Mouse (Mus musculus) layer of hippocampus, postnatal 25 days (tissue): ENCODE results near the gene Copa. TPM values are rescaled to one million over a fixed set of nuclear protein-coding genes. Genes with fewer than 3 reads are reported as not detected.

Experiments used
- DNase-seq, 2 experiments: peaks; one replicate each; pipeline ENCODE4 v3.0.0; 2022; ENCODE audit warnings: mixed read lengths in 2 of 2, low spot score in 1 of 2; ENCODE audit errors: extremely low spot score in 1 of 2
- total RNA-seq, 2 experiments: library from RNA; stranded (reverse); gene quantifications; 2 replicates each; pipeline ENCODE4 v1.2.3; 2021

The Copa gene
- total RNA-seq, 2 experiments from 2014 or later, result 148 to 149 TPM

DNA sequence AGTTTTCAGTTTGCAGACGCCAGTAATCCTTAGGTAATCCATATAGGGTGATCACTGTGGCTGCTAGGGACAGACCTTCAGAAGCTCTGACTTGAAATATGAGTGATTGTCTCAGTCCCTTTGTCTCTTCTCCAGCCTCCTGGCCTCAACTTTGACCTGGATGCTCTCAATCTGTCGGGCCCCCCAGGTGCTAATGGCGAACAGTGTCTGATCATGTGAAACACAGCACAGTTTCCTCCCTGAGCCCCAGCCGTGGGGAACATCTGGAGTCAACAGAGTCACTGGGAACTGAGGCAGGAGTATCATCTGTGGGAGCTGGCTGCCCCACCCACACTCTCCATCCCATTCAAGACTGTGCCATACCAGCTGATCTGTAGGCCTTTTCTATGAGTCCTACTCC, 51.7 kb downstream of the Copa start:
- DNase-seq, result no peak

DNA sequence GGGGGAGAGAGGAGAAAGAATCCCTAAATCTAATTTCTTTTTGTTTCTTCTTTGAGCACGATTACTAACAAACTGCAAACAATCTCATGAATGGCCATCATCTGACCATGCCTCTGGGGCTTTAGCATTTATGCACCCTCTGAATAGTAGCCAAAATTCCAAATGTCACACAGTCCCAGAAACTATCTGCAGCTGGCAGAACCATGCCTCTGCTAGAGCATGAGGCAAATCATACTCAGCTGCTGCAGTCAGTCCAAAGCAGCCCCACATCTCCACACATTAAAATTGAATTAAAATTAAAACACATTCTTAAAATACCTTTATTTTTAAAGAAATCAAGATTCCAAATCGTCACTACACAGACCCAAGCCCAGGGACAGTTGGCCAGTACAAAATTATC, 57.8 kb downstream of the Copa start:
- DNase-seq, result no peak

DNA sequence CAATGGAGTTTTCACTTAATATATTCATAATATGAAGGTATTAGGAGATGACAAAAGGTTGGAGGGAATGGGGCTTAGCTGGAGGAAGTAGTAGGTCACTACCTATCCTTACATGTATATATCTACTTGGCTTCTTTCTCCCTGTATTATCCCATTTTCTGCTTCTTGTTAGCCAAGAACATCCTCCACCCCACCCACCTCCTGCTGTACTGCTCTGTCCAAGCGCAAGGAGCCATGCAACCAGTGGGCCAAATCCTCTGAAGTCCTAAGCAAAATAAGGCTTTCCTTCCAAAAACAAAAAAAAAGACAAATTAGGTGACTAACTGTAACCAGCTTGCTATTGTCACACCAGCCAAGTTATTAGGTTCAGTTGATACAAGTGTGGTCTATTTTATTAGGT, 58.5 kb downstream of the Copa start:
- DNase-seq, result no peak

DNA sequence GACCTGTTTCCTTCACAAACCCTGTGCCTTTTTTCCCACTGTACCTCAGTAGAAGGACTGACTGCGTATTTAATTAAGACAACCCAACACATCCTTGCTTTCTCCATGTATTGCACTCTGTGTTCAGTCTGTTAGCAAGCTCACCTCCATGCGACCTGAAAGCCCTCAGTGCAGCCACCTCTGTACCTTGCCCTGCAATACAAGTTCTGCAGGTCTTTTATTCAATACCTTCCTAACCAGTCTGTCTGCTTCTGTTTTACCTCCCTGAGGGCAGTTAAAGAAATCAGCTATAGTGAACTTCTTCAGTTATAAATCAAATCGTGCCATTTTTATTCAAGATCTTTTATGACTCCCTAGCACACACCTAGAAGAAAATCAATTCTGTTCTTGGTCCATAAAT, 59.2 kb downstream of the Copa start:
- DNase-seq, result no peak

DNA sequence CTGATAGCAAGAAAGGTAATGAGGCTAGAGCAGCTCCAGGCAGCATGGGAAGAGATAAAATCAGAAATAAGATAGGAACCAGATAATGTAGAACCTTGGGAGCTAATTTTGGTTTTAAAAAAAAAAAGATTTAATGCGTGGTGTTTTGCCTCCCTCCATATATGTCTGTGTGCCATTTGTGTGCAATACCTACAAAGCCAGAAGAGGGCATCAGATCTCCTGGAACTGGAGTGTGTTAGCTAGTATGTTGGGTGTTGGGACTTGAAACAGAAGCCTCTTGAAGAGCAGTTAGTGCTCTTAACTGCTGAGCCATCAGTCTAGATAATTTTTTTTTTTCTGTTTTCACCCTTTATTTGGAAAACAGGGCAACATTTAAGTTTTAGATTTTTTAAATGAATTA, 61.2 kb downstream of the Copa start:
- peak in 1 of 2 experiments; percentile 46 for DNase-seq

DNA sequence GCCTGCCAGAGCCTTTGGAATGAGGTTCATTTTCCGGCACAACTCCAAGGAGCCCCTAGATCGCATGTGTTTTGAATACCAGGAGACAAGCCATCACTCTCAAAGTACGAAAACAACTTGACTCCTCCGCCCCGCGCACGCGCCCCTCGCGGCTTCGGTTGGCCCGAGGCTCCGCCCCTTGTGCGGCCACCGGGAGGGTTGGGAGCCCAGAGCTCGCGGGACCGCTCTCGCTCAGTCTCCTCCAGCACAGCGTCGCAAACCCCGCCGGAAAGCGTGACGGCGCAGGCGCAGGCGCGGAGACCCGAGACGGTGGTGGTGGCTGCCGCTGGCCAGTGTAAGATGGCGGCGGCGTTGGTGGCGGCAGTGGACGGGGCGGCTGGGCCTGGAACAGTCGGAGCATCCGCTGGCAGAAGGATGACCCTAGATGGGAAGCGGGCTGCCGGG, 65.5 kb downstream of the Copa start, which contains the start of gene Dcaf8:
Gene Dcaf8 (plus strand): TSS at position 250 of the 444 bp plus-strand sequence.
- DNase-seq, result peak; percentile 92 to 95

DNA sequence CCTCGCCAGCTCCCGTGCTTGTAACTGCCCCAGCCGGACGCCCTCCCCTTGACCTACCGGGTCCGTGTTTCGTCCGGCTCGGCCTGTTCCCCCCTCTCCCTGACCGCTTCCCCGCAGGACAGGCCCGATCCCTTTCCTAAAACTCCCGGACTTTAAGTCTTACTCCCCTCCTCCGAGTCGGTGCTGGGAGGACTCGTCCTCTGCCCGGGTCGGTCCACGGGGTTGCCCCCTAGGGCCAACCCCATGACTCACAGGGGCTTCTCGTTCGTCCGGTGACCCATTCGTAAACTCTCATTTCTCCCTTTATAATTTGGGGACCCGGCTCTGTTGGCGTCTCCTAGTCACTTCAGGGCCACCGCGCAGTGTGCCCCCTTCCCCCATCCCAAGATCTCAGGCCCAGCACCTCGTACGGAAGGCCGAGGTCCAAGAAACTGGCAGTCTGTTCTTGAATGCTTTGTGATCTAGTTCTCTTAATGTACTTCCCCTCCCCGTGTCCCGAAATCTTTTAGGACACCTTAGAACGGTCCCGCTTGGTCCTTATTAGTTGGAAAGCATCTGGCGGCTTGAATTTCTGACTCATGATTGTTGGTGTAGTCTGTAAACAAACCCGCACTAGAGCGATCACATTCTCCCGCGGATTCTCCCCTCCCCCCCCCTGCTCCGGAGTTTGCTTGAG, 66.1 kb downstream of the Copa start:
- peak in 1 of 2 experiments; percentile 22 for DNase-seq

DNA sequence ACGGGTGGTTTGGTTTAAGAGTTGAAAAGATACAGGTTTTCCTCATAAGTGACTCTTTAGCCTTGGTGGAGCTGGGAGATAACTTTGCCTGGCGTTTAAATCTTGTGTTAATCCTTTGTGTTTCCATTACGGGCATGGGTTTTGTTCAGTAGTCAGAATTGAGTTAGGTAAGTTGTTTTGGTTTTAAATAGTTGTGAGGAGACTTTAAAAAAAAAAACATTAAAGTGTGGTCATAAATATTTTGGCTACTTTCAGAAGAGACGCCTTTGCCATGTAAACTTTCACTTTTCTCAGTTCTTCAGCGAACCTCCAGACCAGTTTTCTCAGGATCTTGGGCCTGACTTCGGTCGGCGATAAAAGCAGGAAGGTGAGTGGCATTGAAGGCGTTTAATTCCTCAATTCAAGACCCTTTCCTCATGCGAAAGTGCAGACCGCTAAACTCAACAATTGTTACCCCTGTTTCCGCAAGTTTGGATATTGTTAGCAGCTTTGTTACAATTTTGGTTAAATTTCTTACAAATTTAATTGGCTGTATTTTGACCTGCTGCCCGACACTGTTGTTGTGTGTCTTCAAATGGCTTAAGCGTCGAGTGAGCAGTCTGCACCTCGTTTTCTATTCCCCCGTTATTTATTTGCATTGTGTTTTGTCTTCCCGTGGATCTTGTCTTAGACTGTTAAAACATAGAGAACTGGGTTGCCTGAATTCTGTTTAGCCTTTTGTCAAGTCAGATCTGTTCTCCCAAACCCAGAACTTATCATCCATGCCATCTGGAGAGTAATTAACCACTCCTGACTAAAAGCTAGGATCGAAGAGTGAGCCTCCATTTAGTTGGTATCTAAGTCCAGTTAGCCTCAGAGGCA, 66.9 kb downstream of the Copa start:
- DNase-seq, result no peak

DNA sequence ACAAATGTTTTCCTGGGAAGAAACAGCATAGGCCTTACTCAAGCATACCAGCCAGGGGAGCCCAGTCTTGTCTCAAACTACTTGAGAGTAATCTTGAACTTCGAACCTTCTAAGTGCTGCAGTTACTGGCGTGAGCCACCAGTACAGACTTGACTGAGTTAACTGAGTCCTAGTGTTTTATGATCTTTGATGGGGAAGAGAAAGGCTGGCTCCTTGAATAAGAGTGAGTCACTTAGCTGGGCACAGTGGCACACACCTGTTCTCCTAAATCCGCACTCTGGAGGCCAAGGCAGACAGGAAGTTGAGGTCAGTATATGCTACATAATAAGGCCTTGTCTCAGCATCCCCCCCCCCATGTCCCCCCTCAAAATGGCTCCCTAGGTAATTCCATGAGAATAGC, 72.2 kb downstream of the Copa start:
- no peak for DNase-seq

DNA sequence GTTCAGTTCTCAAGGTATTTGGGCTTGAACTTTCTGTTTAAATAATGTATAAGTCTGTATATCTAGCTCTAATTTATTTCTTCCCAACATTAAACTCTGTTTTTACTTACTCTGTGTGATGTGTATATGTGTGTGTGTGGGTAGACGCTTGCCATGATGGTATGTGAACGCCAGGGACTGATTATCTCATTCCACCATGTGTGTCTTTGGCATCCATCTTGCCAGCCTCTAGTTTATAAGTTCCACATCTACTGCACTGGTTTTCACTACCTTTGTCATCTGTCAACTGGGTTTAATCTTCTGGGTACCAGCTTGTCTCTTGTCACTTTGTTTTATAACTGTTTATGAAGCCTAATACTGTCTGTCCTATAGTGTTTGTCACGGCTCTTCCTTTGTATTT, 73.2 kb downstream of the Copa start:
- no peak for DNase-seq

DNA sequence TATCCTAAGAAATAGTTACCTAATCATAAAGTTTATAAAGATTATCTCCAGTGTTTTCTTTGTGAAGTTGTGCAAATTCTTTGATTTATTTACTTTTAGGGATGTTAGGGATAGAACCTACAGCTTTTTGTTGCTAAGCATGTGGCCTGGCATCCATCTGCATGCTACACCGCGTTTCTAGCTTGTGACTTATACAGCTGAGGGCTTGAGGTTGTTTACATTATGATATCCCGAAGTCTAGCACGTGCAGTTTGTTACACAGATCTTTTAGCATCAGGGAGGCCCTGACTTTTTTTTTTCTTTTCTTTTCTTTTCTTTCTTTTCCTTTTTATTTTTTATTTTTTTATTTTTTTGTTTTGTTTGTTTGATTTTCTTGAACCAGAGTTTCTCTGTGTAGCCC, 77.6 kb downstream of the Copa start:
- DNase-seq, result no peak

DNA sequence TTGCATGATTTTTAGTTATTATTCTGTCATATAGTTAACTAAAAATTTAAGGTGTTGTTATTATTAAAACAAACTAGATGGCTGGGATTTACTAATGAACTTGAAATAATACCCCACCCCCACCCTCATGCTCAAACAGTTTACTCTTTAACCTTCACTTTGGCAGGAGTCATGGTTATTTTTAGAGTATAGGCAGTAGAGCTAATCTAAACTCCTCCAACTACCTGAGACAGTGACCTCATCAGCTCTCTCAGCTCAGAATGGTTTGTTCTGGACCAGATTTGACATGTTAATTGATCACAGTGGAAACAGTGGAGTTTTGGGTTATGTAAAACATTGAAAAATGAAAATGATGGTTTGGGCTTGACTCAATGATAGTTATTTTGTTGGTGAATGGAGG, 78.2 kb downstream of the Copa start:
- no peak for DNase-seq

DNA sequence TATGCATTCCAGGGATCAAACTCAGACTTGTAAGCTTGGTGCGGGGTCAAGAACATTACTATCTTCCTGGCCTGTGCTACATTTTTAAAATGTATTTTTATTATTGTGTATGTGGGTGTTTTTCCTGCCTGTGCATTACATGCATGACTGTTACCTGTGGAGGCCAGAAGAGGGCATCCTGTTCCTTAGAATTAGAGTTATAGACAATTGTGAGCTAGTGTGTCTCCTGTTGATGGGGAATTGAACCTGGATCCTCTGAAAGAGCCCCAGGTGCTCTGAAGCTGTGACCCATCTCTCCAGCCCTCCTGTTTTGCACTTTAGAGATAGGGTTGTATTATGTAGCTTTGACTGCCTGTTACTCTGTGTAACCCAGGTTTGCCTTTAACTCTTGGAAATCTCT, 79.7 kb downstream of the Copa start:
- DNase-seq, result no peak

DNA sequence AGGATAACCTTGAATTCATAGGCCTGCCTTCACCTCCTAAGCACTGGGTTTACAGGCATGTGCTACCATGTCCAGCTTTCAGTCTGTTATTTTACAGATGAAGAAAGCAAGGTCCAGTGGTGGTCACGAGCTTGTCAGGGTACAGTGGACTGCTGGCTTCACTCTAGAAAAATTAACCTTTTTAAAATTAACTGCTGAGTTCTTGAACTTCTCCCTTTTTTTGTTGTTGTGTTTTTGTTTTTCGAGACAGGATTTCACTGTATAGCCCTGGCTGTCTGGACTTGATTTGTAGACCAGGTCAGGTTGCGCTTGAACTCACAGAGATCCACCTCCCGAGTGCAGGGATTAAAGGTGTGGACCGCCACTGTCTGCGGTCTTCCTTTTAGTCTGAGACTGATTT, 80.6 kb downstream of the Copa start:
- no peak for DNase-seq

DNA sequence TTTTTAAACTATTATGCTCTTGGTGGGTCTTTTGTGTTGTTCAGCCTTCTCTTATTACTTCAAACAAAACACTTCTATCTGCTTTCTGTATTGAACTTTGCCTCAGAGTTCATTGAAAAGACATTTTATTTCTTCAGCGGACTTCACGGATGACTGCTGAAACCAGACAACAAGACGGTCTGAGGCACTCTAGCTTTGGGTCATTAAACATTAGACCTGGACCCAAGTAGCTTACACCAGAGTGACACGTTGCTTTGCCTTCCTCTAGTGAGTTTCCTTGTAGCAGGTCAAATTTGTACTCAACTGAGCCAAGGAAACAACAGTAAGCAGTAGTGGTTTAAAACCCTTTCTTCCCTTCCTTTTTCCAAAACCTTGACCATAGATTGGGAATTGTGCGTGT, 85.6 kb downstream of the Copa start:
- DNase-seq, result no peak

DNA sequence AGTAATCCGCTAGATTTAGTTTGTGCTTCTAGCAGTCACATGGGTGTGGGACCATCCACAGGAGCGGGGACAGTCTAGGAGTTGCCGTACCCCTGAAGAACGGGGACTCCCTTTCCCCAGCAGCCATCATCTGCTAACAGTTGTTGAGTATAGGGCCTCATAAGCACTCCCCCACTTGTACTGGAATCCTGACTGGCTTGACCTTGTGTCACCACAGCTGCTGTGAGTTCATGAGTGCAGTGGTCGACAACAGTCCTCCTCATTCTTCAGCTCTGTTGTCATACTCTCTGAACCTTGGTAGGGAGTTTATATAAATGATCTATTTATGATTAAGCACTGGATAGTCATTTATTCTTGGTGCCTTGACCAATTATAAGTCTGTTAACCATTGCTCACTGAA, 87.5 kb downstream of the Copa start:
- DNase-seq, result no peak

Other genes starting within 250 kb of the Copa start
- 1 to 10 TPM; 2.6 to 3.7 TPM for gene Cd84, start 242.8 kb upstream of the Copa start, total RNA-seq
- gene Gm10521, start 186.9 kb upstream of the Copa start, total RNA-seq, result under 1 TPM in 1 of 2 experiments, not detected in 1; 0.14 TPM
- not detected for gene Slamf6, start 165.0 kb upstream of the Copa start, total RNA-seq
- 10 to 100 TPM; 15.9 to 18.3 TPM for gene Vangl2, start 54.1 kb upstream of the Copa start, total RNA-seq
- gene Nhlh1, start 25.0 kb upstream of the Copa start, total RNA-seq, result 1 to 10 TPM; 1.3 to 1.6 TPM
- 10 to 100 TPM; 59.5 to 63.2 TPM for gene Ncstn, start 266 bp downstream of the Copa start, total RNA-seq
- 100 to 1,000 TPM in 1 of 2 experiments, 10 to 100 TPM in 1; 99.8 to 101 TPM for gene Pex19, start 44.2 kb downstream of the Copa start, total RNA-seq
- gene Dcaf8, start 65.6 kb downstream of the Copa start, total RNA-seq, result 100 to 1,000 TPM; 107 to 115 TPM
- 100 to 1,000 TPM; 395 to 445 TPM for gene Pea15a, start 124.3 kb downstream of the Copa start, total RNA-seq
- under 1 TPM; 0.49 to 0.52 TPM for gene Casq1, start 137.3 kb downstream of the Copa start, total RNA-seq
- gene Atp1a4, start 175.9 kb downstream of the Copa start, total RNA-seq, result not detected
- gene Igsf8, start 179.1 kb downstream of the Copa start, total RNA-seq, result 100 to 1,000 TPM; 253 to 278 TPM
- gene Atp1a2, start 215.5 kb downstream of the Copa start, total RNA-seq, result 100 to 1,000 TPM; 592 to 599 TPM
- gene Kcnj9, start 246.8 kb downstream of the Copa start, total RNA-seq, result 10 to 100 TPM; 59.0 to 68.9 TPM